Mouse (Mus musculus) midbrain, postnatal 0 days (tissue): ENCODE measurements around the gene Mgat5. TPM values are rescaled to one million over a fixed set of nuclear protein-coding genes. Genes with fewer than 3 reads are reported as not detected.

ENCODE experiments used
- ATAC-seq: fragments of 200-750 bp; cut with Nextera tagmentation; 2 replicates; pipeline ENCODE4 v1.8.0; 2017; ENCODE audit warnings: moderate number of reproducible peaks, mild to moderate bottlenecking, moderate TSS enrichment, moderate library complexity; ENCODE audit not compliant: low FRiP score
- DNase-seq: peaks from one replicate; pipeline ENCODE4 v3.0.0-alpha.2; 2015; ENCODE audit warnings: low spot score
- H3K27ac ChIP-seq: fragments of 300-500 bp; sonication (generic); 2 replicates; pipeline ENCODE4 v1.5.1; 2014; ENCODE audit warnings: low read depth, mild to moderate bottlenecking, low read length, mixed read lengths
- H3K27me3 ChIP-seq: fragments of 300-500 bp; sonication (generic); 2 replicates; pipeline ENCODE4 v1.6.1; 2014; ENCODE audit warnings: low read length, control low read depth, mixed read lengths; ENCODE audit not compliant: insufficient read depth
- H3K36me3 ChIP-seq: fragments of 300-500 bp; sonication (generic); 2 replicates; pipeline ENCODE4 v1.6.1; 2014; ENCODE audit warnings: low read length, control low read depth, mixed read lengths; ENCODE audit not compliant: insufficient read depth
- H3K4me1 ChIP-seq: fragments of 300-500 bp; sonication (generic); 2 replicates; pipeline ENCODE4 v1.6.1; 2014; ENCODE audit warnings: mild to moderate bottlenecking, control low read depth, antibody characterized with exemption, low read length, mixed read lengths; ENCODE audit not compliant: insufficient read depth
- H3K4me2 ChIP-seq: fragments of 300-500 bp; sonication (generic); 2 replicates; pipeline ENCODE4 v1.6.1; 2014; ENCODE audit warnings: low read depth, mild to moderate bottlenecking, low read length, mixed read lengths; ENCODE audit not compliant: poor library complexity, severe bottlenecking
- H3K4me3 ChIP-seq: fragments of 300-500 bp; sonication (generic); 2 replicates; pipeline ENCODE4 v1.5.1; 2014; ENCODE audit warnings: low read depth, mild to moderate bottlenecking, low read length, moderate library complexity
- H3K9ac ChIP-seq: fragments of 300-500 bp; sonication (generic); replicated peaks from 2 replicates; pipeline ENCODE4 v1.6.1; 2014; ENCODE audit warnings: mild to moderate bottlenecking, low read length, moderate library complexity, mixed read lengths; ENCODE audit not compliant: poor library complexity, severe bottlenecking
- H3K9me3 ChIP-seq: fragments of 300-500 bp; sonication (generic); 2 replicates; pipeline ENCODE4 v1.6.1; 2016; ENCODE audit warnings: low read length, control low read depth
- CTCF ChIP-seq: IDR thresholded peaks from 2 replicates; pipeline ENCODE4 v1.5.1; 2016; ENCODE audit warnings: antibody characterized with exemption, mild to moderate bottlenecking
- WGBS: fragments of 180-500 bp; shearing (Covaris S2); extraction: QIAGEN DNeasy Blood & Tissue Kit; methylation state at CpG from one replicate; pipeline ENCODE4 v1.1.7; 2014; 5-methylcytosine and 5-hydroxymethylcytosine counted together
- polyA plus RNA-seq: library from polyadenylated mRNA; unstranded; fragments of >200 nt; fragmentation: Nextera tagmentation; extraction: Ambion mirVana; gene quantifications from 2 replicates; pipeline ENCODE4 v1.2.1, GENCODE M21; 2015
- total RNA-seq: library from RNA; depleted of rRNA; stranded (reverse); fragments of >200 nt; gene quantifications from 2 replicates; pipeline ENCODE4 v1.2.3, GENCODE M21; 2014

Mgat5 gene
- total and polyA plus RNA-seq, 2 experiments from 2014 or later = 13.0 to 56.5 TPM

GRCm38 (mm10) chr1:127444836-127445485, 240.1 kb downstream of the Mgat5 start:
- Histone ChIP-seq H3K4me2 (no peak overlapping the region), H3K27ac (no peak overlapping the region), H3K9me3 (no peaks in the 10 kb centered on the region; the same call in 1 of the 2 replicates), H3K36me3 (peaks cover 11% of the 10 kb centered on the region; the same call in 1 of the 2 replicates), H3K9ac (no peak overlapping the region), H3K4me3 (no peak overlapping the region), H3K4me1 (no peaks in the 10 kb centered on the region), H3K27me3 (no peaks in the 10 kb centered on the region)
- no peak for DNase-seq
- TF ChIP-seq CTCF = no peak
- WGBS = 33% methylated on average over 5 of the region's 5 CpGs
- no peak for ATAC-seq

DNA sequence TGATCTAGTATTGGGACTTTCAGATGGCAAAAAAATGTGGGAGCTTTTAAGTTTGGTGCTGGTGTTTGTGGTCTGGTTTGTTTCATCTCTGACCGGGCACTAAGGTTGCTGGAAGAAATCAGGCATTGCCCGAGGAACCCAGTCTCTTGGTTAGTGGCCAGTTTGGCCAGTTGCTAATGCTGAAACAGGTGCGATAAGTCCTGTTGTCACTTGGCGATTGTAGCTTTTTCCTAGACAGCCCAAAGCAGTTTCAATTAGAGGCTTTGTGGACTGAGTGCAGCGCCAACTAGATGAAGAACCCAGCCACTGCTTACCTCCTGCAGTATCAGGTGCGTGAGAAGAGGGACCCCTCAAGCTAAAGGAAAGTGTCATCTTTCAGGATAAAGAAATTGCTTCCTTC, 248.6 kb downstream of the Mgat5 start:
- no peaks in the 10 kb centered on the region for H3K27me3 ChIP-seq
- H3K36me3 ChIP-seq = peaks cover 3% of the 10 kb centered on the region; the same call in 1 of the 2 replicates
- ATAC-seq = no peak
- no peak overlapping the region for H3K27ac ChIP-seq
- no peak overlapping the region for H3K9ac ChIP-seq
- no peak for DNase-seq
- no peak overlapping the region for H3K4me2 ChIP-seq
- 89% methylated on average over 6 of the region's 6 CpGs for WGBS
- TF ChIP-seq CTCF = no peak
- H3K9me3 ChIP-seq = no peaks in the 10 kb centered on the region; the same call in 1 of the 2 replicates
- H3K4me3 ChIP-seq = no peak overlapping the region
- 0 out of 2 replicates have a peak, but pooled peaks cover 2% of the 10 kb centered on the region for H3K4me1 ChIP-seq

GRCm38 (mm10) chr1:127459015-127459451, 254.2 kb downstream of the Mgat5 start:
- Histone ChIP-seq H3K36me3 (peaks cover 11% of the 10 kb centered on the region; the same call in 1 of the 2 replicates), H3K27me3 (no peaks in the 10 kb centered on the region), H3K27ac (0 out of 2 replicates have a peak overlapping the region, but pooled peaks have one; percentile 49), H3K9ac (no peak overlapping the region), H3K4me2 (no peak overlapping the region), H3K4me3 (no peak overlapping the region), H3K4me1 (0 out of 2 replicates have a peak, but pooled peaks cover 4% of the 10 kb centered on the region), H3K9me3 (no peaks in the 10 kb centered on the region)
- peak; percentile 84 for ATAC-seq
- peak; percentile 92 for DNase-seq
- TF ChIP-seq CTCF = peak; percentile 96
- 15% methylated on average over 6 of the region's 6 CpGs for WGBS

GRCm38 (mm10) chr1:127459576-127459975, 254.8 kb downstream of the Mgat5 start:
- Histone ChIP-seq H3K4me3 (no peak overlapping the region), H3K4me2 (no peak overlapping the region), H3K9ac (no peak overlapping the region), H3K4me1 (0 out of 2 replicates have a peak, but pooled peaks cover 4% of the 10 kb centered on the region), H3K27ac (no peak overlapping the region), H3K27me3 (no peaks in the 10 kb centered on the region), H3K36me3 (peaks cover 11% of the 10 kb centered on the region; the same call in 1 of the 2 replicates), H3K9me3 (no peaks in the 10 kb centered on the region)
- ATAC-seq = no peak
- no peak for TF ChIP-seq CTCF
- 83% methylated on average over 7 of the region's 7 CpGs for WGBS
- no peak for DNase-seq

- Histone ChIP-seq H3K36me3 (peaks cover 11% of the 10 kb centered on the region; the same call in 1 of the 2 replicates), H3K4me3 (no peak overlapping the region), H3K27ac (no peak overlapping the region), H3K4me2 (no peak overlapping the region), H3K4me1 (0 out of 2 replicates have a peak, but pooled peaks cover 4% of the 10 kb centered on the region), H3K9ac (no peak overlapping the region), H3K9me3 (no peaks in the 10 kb centered on the region), H3K27me3 (no peaks in the 10 kb centered on the region)
- TF ChIP-seq CTCF = no peak
- ATAC-seq (no peak), DNase-seq (no peak)
- 73% methylated on average over 9 of the region's 9 CpGs for WGBS
Observed at GRCm38 (mm10) chr1:127461017-127461416, 256.2 kb downstream of the Mgat5 start.

- DNase-seq = no peak
- H3K27me3 ChIP-seq = no peaks in the 10 kb centered on the region
- no peaks in the 10 kb centered on the region for H3K9me3 ChIP-seq
- no peak overlapping the region for H3K27ac ChIP-seq
- WGBS = 79% methylated on average over 6 of the region's 6 CpGs
- no peak for TF ChIP-seq CTCF
- no peak for ATAC-seq
- H3K4me3 ChIP-seq = no peak overlapping the region
- no peaks in the 10 kb centered on the region for H3K4me1 ChIP-seq
- H3K4me2 ChIP-seq = no peak overlapping the region
- no peak overlapping the region for H3K9ac ChIP-seq
- H3K36me3 ChIP-seq = peaks cover 11% of the 10 kb centered on the region; the same call in 1 of the 2 replicates
Observed at GRCm38 (mm10) chr1:127464041-127464440, 259.2 kb downstream of the Mgat5 start.
